Mouse (Mus musculus) ES-E14 (cell line): ENCODE results near the gene Alcam.

Source experiments
- HCFC1 ChIP-seq: IDR thresholded peaks from 2 replicates; pipeline ENCODE4 v1.6.1; 2012; ENCODE audit warnings: low read length, inconsistent platforms, borderline replicate concordance; ENCODE audit not compliant: insufficient read depth
- MAFK ChIP-seq: IDR thresholded peaks from 2 replicates; pipeline ENCODE4 v1.6.1; 2014; ENCODE audit warnings: mild to moderate bottlenecking, low read depth, low read length, inconsistent platforms; ENCODE audit not compliant: insufficient read depth
- ZC3H11A ChIP-seq: IDR thresholded peaks from 2 replicates; pipeline ENCODE4 v1.6.1; 2012; ENCODE audit warnings: low read depth, mild to moderate bottlenecking, inconsistent platforms, low read length, borderline replicate concordance
- ZNF384 ChIP-seq: IDR thresholded peaks from 2 replicates; pipeline ENCODE4 v1.6.1; 2012; ENCODE audit warnings: low read depth, low read length, inconsistent platforms

- no peak for TF ChIP-seq HCFC1
- no peak for TF ChIP-seq ZC3H11A
- no peak for TF ChIP-seq ZNF384
- TF ChIP-seq MAFK, result no peak
These were observed 211.7 kb downstream of the Alcam start for GRCm38 (mm10) chr16:52242144-52242543.
